Mouse (Mus musculus): ENCODE data around the gene Tfip11. TPM values are rescaled to one million over a fixed set of nuclear protein-coding genes. Genes with fewer than 3 reads are reported as not detected.

Gene Tfip11
- total and polyA plus RNA-seq, 3 experiments: 8.8 to 28.6 (median 23.8) TPM

GRCm38 (mm10) chr5:112337004-112337403 is 10.8 kb downstream of the Tfip11 start:
- Histone ChIP-seq H3K79me2 (replicated peaks; ENCODE audit: control insufficient read depth, extremely low read depth, insufficient read depth, poor library complexity, severe bottlenecking) (no peaks in the 10 kb centered on the region; the same call in 1 of the 2 replicates), H3K4me2 (ENCODE audit: insufficient read depth, low read depth, poor library complexity, severe bottlenecking) (no peak overlapping the region), H3K27ac (ENCODE audit: insufficient read depth, low read depth) (no peak overlapping the region), H3K36me3 (replicated peaks in 1 of 2; ENCODE audit: control insufficient read depth in 1 of 2, insufficient read depth in 1 of 2, low read length in 1 of 2) (peaks cover 74 to 88% of the 10 kb centered on the region in 2 experiments), H3K4me3 (replicated peaks in 1 of 3; ENCODE audit: low read depth in 2 of 3, low read length in 2 of 3, poor library complexity in 1 of 3) (no peak overlapping the region), H3K9ac (ENCODE audit: insufficient read depth, low read depth) (no peak overlapping the region), H3K9me3 (replicated peaks; ENCODE audit: low read length) (no peaks in the 10 kb centered on the region), H3K4me1 (ENCODE audit: control insufficient read depth in 1 of 2, insufficient read depth in 2 of 2) (peaks cover 2 to 13% of the 10 kb centered on the region in 2 experiments; a peak in 2 of 4 replicates), H3K27me3 (replicated peaks) (no peaks in the 10 kb centered on the region)
- TF ChIP-seq EP300 (IDR thresholded peaks at IDR 0.05; ENCODE audit: low read length): no peak
- no peak for TF ChIP-seq TBP (conservative IDR thresholded peaks at IDR 0.05; ENCODE audit: low read depth, low read length)
- no peak for TF ChIP-seq CHD1 (IDR thresholded peaks at IDR 0.05; ENCODE audit: low read depth, low read length)
- TF ChIP-seq BHLHE40 (IDR thresholded peaks at IDR 0.05; ENCODE audit: low read depth, low read length): no peak
- no peak for TF ChIP-seq ZKSCAN1 (IDR thresholded peaks at IDR 0.05; ENCODE audit: borderline replicate concordance, low read depth, low read length)
- no peak for TF ChIP-seq KAT2A (IDR thresholded peaks at IDR 0.05; ENCODE audit: insufficient replicate concordance, low read length)
- TF ChIP-seq POLR2AphosphoS2 (IDR thresholded peaks at IDR 0.05; ENCODE audit: low read depth, low read length): no peak
- no peak for TF ChIP-seq MYC (IDR thresholded peaks at IDR 0.05; ENCODE audit: low read depth, low read length)
- no peak for TF ChIP-seq ELF1 (IDR thresholded peaks at IDR 0.05; ENCODE audit: low read depth, low read length)
- no peak for TF ChIP-seq TCF12 (IDR thresholded peaks at IDR 0.05; ENCODE audit: low read depth, low read length)
- TF ChIP-seq ZMIZ1 (IDR thresholded peaks at IDR 0.05; ENCODE audit: low read depth, low read length): no peak
- no peak for TF ChIP-seq MAX (IDR thresholded peaks at IDR 0.05; ENCODE audit: low read length)
- TF ChIP-seq E2F4 (IDR thresholded peaks at IDR 0.05; ENCODE audit: insufficient replicate concordance, low read depth, low read length): no peak
- no peak for TF ChIP-seq RCOR1 (conservative IDR thresholded peaks at IDR 0.05; ENCODE audit: low read depth, low read length)
- TF ChIP-seq NELFE (IDR thresholded peaks at IDR 0.05; ENCODE audit: low read depth, low read length): no peak
- no peak for TF ChIP-seq MEF2A (IDR thresholded peaks at IDR 0.05; ENCODE audit: borderline replicate concordance, low read depth, low read length)
- no peak for TF ChIP-seq SIN3A (IDR thresholded peaks at IDR 0.05; ENCODE audit: low read length)
- no peak for TF ChIP-seq USF1 (IDR thresholded peaks at IDR 0.05; ENCODE audit: low read depth, low read length)
- no peak for TF ChIP-seq SMC3 (IDR thresholded peaks at IDR 0.05; ENCODE audit: low read depth, low read length)
- DNase-seq (ENCODE audit: extremely low read depth): no peak
- dilution Hi-C loops (cut with MboI; ENCODE audit: extremely low pct_ligation_motif_present, extremely low pct_unique_long_range_greater_than_20kb, low sequenced_read_pairs): no loop called here
- in situ Hi-C loops (cut with MboI; ENCODE audit: low pct_ligation_motif_present, low pct_unique_long_range_greater_than_20kb, low sequenced_read_pairs): no loop called here

GRCm38 (mm10) chr5:112339215-112339614 is 13.1 kb downstream of the Tfip11 start:
- H3K4me3 ChIP-seq (replicated peaks in 1 of 3; ENCODE audit: low read depth in 2 of 3, low read length in 2 of 3, poor library complexity in 1 of 3): no peak overlapping the region
- H3K27me3 ChIP-seq (replicated peaks): no peaks in the 10 kb centered on the region
- H3K4me1 ChIP-seq (ENCODE audit: control insufficient read depth in 1 of 2, insufficient read depth in 2 of 2): peaks cover 4 to 25% of the 10 kb centered on the region in 2 experiments; a peak in 2 of 4 replicates
- H3K27ac ChIP-seq (ENCODE audit: insufficient read depth, low read depth): no peak overlapping the region
- H3K79me2 ChIP-seq (replicated peaks; ENCODE audit: control insufficient read depth, extremely low read depth, insufficient read depth, poor library complexity, severe bottlenecking): peaks cover 7% of the 10 kb centered on the region
- TF ChIP-seq ZNF384 (IDR thresholded peaks at IDR 0.05; ENCODE audit: low read depth, low read length) (peak; percentile 42; the same call in 1 of the 2 replicates), USF2 (conservative IDR thresholded peaks at IDR 0.05; ENCODE audit: low read depth, low read length) (no peak), BHLHE40 (IDR thresholded peaks at IDR 0.05; ENCODE audit: low read depth, low read length) (no peak), CTCF (conservative IDR thresholded peaks at IDR 0.05 in 1 of 2, IDR thresholded peaks at IDR 0.05 in 1 of 2; ENCODE audit: low read depth in 2 of 2, low read length in 2 of 2) (0 out of 4 replicates have a peak, but pooled peaks of 1 of the 2 experiments have one; percentile 0), JUND (conservative IDR thresholded peaks at IDR 0.05; ENCODE audit: low read depth, low read length) (no peak), SMC3 (IDR thresholded peaks at IDR 0.05; ENCODE audit: low read depth, low read length) (no peak)
- in situ Hi-C loops (cut with MboI; ENCODE audit: low pct_ligation_motif_present, low pct_unique_long_range_greater_than_20kb, low sequenced_read_pairs): no loop called here
- dilution Hi-C loops (cut with MboI; ENCODE audit: extremely low pct_ligation_motif_present, extremely low pct_unique_long_range_greater_than_20kb, low sequenced_read_pairs): no loop called here
- peaks cover 52 to 66% of the 10 kb centered on the region in 2 experiments for H3K36me3 ChIP-seq (replicated peaks in 1 of 2; ENCODE audit: control insufficient read depth in 1 of 2, insufficient read depth in 1 of 2, low read length in 1 of 2)
- H3K9ac ChIP-seq (ENCODE audit: insufficient read depth, low read depth): no peak overlapping the region
- DNase-seq (ENCODE audit: extremely low read depth): no peak
- H3K4me2 ChIP-seq (ENCODE audit: insufficient read depth, low read depth, poor library complexity, severe bottlenecking): no peak overlapping the region
- no peaks in the 10 kb centered on the region for H3K9me3 ChIP-seq (replicated peaks; ENCODE audit: low read length)

Data from CH12.LX (cell line).